Mouse (Mus musculus): ENCODE measurements around the gene Mcpt4.
"Not testable (repeated sequence)": the region's sequence is repeated elsewhere in the genome, so short reads cannot be mapped to it uniquely, and the experiment has no call there.

DNA sequence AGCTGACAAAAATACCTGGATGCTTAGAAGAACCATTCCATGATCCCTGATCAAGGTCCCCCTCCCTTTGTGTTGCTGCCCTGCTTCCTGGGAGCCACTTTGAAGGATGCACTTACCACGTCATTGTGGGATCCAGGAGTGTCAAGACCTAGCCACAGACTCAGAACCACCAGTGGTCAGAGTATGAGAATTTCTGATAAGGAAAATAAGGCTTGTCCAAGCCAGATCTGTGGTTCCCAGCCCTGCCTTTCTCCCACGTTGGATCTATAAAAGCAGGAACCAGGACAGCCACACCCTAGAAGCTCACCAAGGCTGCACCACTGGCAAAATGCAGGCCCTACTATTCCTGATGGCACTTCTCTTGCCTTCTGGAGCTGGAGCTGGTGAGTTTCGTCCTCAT is 44.4 kb downstream of the Mcpt4 start, which contains the start of gene Mcpt1:
- not testable (repeated sequence) for TF ChIP-seq CTCF (IDR thresholded peaks at IDR 0.05; ENCODE audit: low read depth); EP300 (optimal IDR thresholded peaks at IDR 0.05)

Measured in stomach, postnatal 0 days (tissue).